ENCODE assay signal across 6 mouse cellular contexts in genomic region chr13:63924036-63924435, GRCm38 (mm10).
DNase-seq lines count a peak whose midpoint lies in the region; ATAC-seq and TF ChIP-seq lines count a peak whose summit lies in the region.
"Not testable (repeated sequence)": the region's sequence is repeated elsewhere in the genome, so short reads cannot be mapped to it uniquely, and the experiment has no call there.

No protein-coding gene starts in this region.

- not testable (repeated sequence) for DNase-seq in G1E (ENCODE audit: low spot score)
- peak; percentile 94 for DNase-seq in heart, adult 11 months
- DNase-seq in kidney, adult 2 months = peak; percentile 44
- DNase-seq in kidney, postnatal 36 days = peak; percentile 14 to 22

- not testable (repeated sequence) for H3K9me3 ChIP-seq in G1E (replicated peaks); intestine, embryonic 16.5 days (ENCODE audit: control insufficient read depth, low read length); liver, embryonic 12.5 days (replicated peaks)

- H3K27me3 ChIP-seq in G1E (ENCODE audit: insufficient read depth, low read length); intestine, embryonic 16.5 days (replicated peaks; ENCODE audit: control insufficient read depth, insufficient read depth, low read length); kidney, adult 2 months (replicated peaks; ENCODE audit: control insufficient read depth, insufficient read depth, low read length); liver, embryonic 12.5 days (replicated peaks): not testable (repeated sequence)

- H3K27ac ChIP-seq in intestine, embryonic 16.5 days (ENCODE audit: low read length); kidney, adult 2 months (ENCODE audit: insufficient read depth, low read depth, low read length); liver, embryonic 12.5 days: not testable (repeated sequence)

- H3K4me2 ChIP-seq in intestine, embryonic 16.5 days (ENCODE audit: low read depth, low read length); liver, embryonic 12.5 days: not testable (repeated sequence)

- not testable (repeated sequence) for TF ChIP-seq POLR2A in kidney, adult 2 months (IDR thresholded peaks at IDR 0.05; ENCODE audit: low read depth, low read length)

- not testable (repeated sequence) for H3K4me3 ChIP-seq in G1E (ENCODE audit: low read depth, low read length); intestine, embryonic 16.5 days (ENCODE audit: low read length); kidney, adult 2 months (ENCODE audit: insufficient read depth, low read depth, low read length); liver, embryonic 12.5 days

- not testable (repeated sequence) for TF ChIP-seq CTCF in G1E (IDR thresholded peaks at IDR 0.05; ENCODE audit: low read depth, low read length); kidney, adult 2 months (conservative IDR thresholded peaks at IDR 0.05; ENCODE audit: insufficient read depth, insufficient read length, low read depth, low read length)

- 58% methylated on average over 2 of the region's 6 CpGs for WGBS in intestine, embryonic 16.5 days
- WGBS in kidney, adult 2 months = 65% methylated on average over 4 of the region's 6 CpGs
- WGBS in liver, embryonic 12.5 days (ENCODE audit: insufficient replicate concordance) = 57% methylated on average over 4 of the region's 6 CpGs

- H3K9ac ChIP-seq in intestine, embryonic 16.5 days (ENCODE audit: low read depth, low read length); liver, embryonic 12.5 days: not testable (repeated sequence)

- ATAC-seq in G1E (ENCODE audit: extremely low read depth, insufficient number of reproducible peaks, low FRiP score, poor library complexity, severe bottlenecking) = peak; percentile 40
- ATAC-seq in intestine, embryonic 16.5 days = peak; percentile 31; the same call in 1 of the 2 replicates
- 0 out of 2 replicates have a peak, but pooled peaks have one; percentile 32 for ATAC-seq in liver, embryonic 12.5 days

- H3K4me1 ChIP-seq in G1E (ENCODE audit: insufficient read depth, low read depth, low read length) = peaks cover 55% of the 10 kb centered on the region
- peaks cover 14% of the 10 kb centered on the region for H3K4me1 ChIP-seq in intestine, embryonic 16.5 days (ENCODE audit: control insufficient read depth, insufficient read depth, low read length)
- H3K4me1 ChIP-seq in kidney, adult 2 months (ENCODE audit: control insufficient read depth, insufficient read depth, low read length) = not testable (repeated sequence)
- H3K4me1 ChIP-seq in liver, embryonic 12.5 days = peaks cover 31% of the 10 kb centered on the region

- H3K36me3 ChIP-seq in G1E (replicated peaks); intestine, embryonic 16.5 days (ENCODE audit: control insufficient read depth, insufficient read depth, low read length); kidney, adult 2 months (ENCODE audit: control insufficient read depth, insufficient read depth, low read length); liver, embryonic 12.5 days: not testable (repeated sequence)
